Mouse (Mus musculus) forebrain, embryonic 10.5 days (tissue): ENCODE data around the gene Gabrp. TPM values are rescaled to one million over a fixed set of nuclear protein-coding genes. Genes with fewer than 3 reads are reported as not detected.

Source experiments
- DNase-seq: peaks from one replicate; pipeline ENCODE4 v3.0.0-alpha.2; 2017; ENCODE audit warnings: low spot score; ENCODE audit errors: extremely low spot score
- H3K27ac ChIP-seq: fragments of 300-500 bp; sonication (generic); 2 replicates; pipeline ENCODE4 v1.5.1; 2016; ENCODE audit warnings: mild to moderate bottlenecking
- H3K27me3 ChIP-seq: fragments of 300-500 bp; sonication (generic); 2 replicates; pipeline ENCODE4 v1.6.1; 2016; ENCODE audit warnings: mild to moderate bottlenecking; ENCODE audit not compliant: poor library complexity, severe bottlenecking
- H3K36me3 ChIP-seq: fragments of 300-500 bp; sonication (generic); replicated peaks from 2 replicates; pipeline ENCODE4 v1.6.1; 2016; ENCODE audit warnings: mild to moderate bottlenecking, moderate library complexity
- H3K4me1 ChIP-seq: fragments of 300-500 bp; sonication (generic); 2 replicates; pipeline ENCODE4 v1.6.1; 2016
- H3K4me3 ChIP-seq: fragments of 300-500 bp; sonication (generic); 2 replicates; pipeline ENCODE4 v1.5.1; 2016; ENCODE audit warnings: mild to moderate bottlenecking, moderate library complexity
- H3K9me3 ChIP-seq: fragments of 300-500 bp; sonication (generic); 2 replicates; pipeline ENCODE4 v1.6.1; 2016; ENCODE audit warnings: mild to moderate bottlenecking, moderate library complexity
- WGBS: fragments of 180-500 bp; shearing (Covaris S2); methylation state at CpG from one replicate; pipeline ENCODE4 v1.1.7; 2016; 5-methylcytosine and 5-hydroxymethylcytosine counted together
- polyA plus RNA-seq: library from polyadenylated mRNA; unstranded; fragments of >200 nt; fragmentation: Nextera tagmentation; extraction: Ambion mirVana; gene quantifications from 2 replicates; pipeline ENCODE4 v1.2.1, GENCODE M21; 2016

Gene Gabrp
- polyA plus RNA-seq, 1 experiment from 2014 or later: 1.6 TPM

GRCm38 (mm10) chr11:33563921-33564320 lies 14.8 kb downstream of the Gabrp start:
- 91% methylated on average over 2 of the region's 2 CpGs for WGBS
- Histone ChIP-seq H3K36me3 (no peaks in the 10 kb centered on the region), H3K27me3 (no peaks in the 10 kb centered on the region), H3K4me1 (no peaks in the 10 kb centered on the region), H3K9me3 (0 out of 2 replicates have a peak, but pooled peaks cover 2% of the 10 kb centered on the region), H3K4me3 (no peak overlapping the region), H3K27ac (no peak overlapping the region)
- DNase-seq: no peak

GRCm38 (mm10) chr11:33554123-33554522 lies 24.6 kb downstream of the Gabrp start:
- DNase-seq: no peak
- no peaks in the 10 kb centered on the region for H3K4me1 ChIP-seq
- no peaks in the 10 kb centered on the region for H3K27me3 ChIP-seq
- H3K4me3 ChIP-seq: no peak overlapping the region
- H3K9me3 ChIP-seq: no peaks in the 10 kb centered on the region
- 85% methylated on average over 8 of the region's 8 CpGs for WGBS
- no peak overlapping the region for H3K27ac ChIP-seq
- no peaks in the 10 kb centered on the region for H3K36me3 ChIP-seq

GRCm38 (mm10) chr11:33550861-33551560 lies 27.7 kb downstream of the Gabrp start:
- H3K9me3 ChIP-seq: no peaks in the 10 kb centered on the region
- no peak for DNase-seq
- no peaks in the 10 kb centered on the region for H3K36me3 ChIP-seq
- H3K27ac ChIP-seq: no peak overlapping the region
- 83% methylated on average over 14 of the region's 14 CpGs for WGBS
- H3K4me1 ChIP-seq: no peaks in the 10 kb centered on the region
- no peaks in the 10 kb centered on the region for H3K27me3 ChIP-seq
- H3K4me3 ChIP-seq: no peak overlapping the region

- H3K4me3 ChIP-seq: no peak overlapping the region
- no peaks in the 10 kb centered on the region for H3K27me3 ChIP-seq
- DNase-seq: no peak
- H3K9me3 ChIP-seq: no peaks in the 10 kb centered on the region
- no peaks in the 10 kb centered on the region for H3K36me3 ChIP-seq
- WGBS: 98% methylated on average over 2 of the region's 2 CpGs
- no peak overlapping the region for H3K27ac ChIP-seq
- no peaks in the 10 kb centered on the region for H3K4me1 ChIP-seq
Observed at GRCm38 (mm10) chr11:33547386-33547785, 31.4 kb downstream of the Gabrp start.

GRCm38 (mm10) chr11:33544945-33545344 lies 33.8 kb downstream of the Gabrp start:
- Histone ChIP-seq H3K4me1 (no peaks in the 10 kb centered on the region), H3K9me3 (no peaks in the 10 kb centered on the region), H3K36me3 (no peaks in the 10 kb centered on the region), H3K4me3 (no peak overlapping the region), H3K27me3 (no peaks in the 10 kb centered on the region), H3K27ac (no peak overlapping the region)
- DNase-seq: no peak
- 91% methylated on average over 2 of the region's 2 CpGs for WGBS

- no peaks in the 10 kb centered on the region for H3K4me1 ChIP-seq
- no peak overlapping the region for H3K4me3 ChIP-seq
- H3K9me3 ChIP-seq: no peaks in the 10 kb centered on the region
- H3K27me3 ChIP-seq: no peaks in the 10 kb centered on the region
- H3K27ac ChIP-seq: no peak overlapping the region
- DNase-seq: no peak
- H3K36me3 ChIP-seq: no peaks in the 10 kb centered on the region
- 74% methylated on average over 11 of the region's 11 CpGs for WGBS
Observed at GRCm38 (mm10) chr11:33544121-33544520, 34.6 kb downstream of the Gabrp start.

GRCm38 (mm10) chr11:33537390-33538125 lies 41.2 kb downstream of the Gabrp start:
- WGBS: 47% methylated on average over 5 of the region's 5 CpGs

GRCm38 (mm10) chr11:33536636-33537035 lies 42.1 kb downstream of the Gabrp start:
- no peak for DNase-seq
- WGBS: 91% methylated on average over 3 of the region's 3 CpGs
- Histone ChIP-seq H3K27ac (no peak overlapping the region), H3K27me3 (no peaks in the 10 kb centered on the region), H3K36me3 (no peaks in the 10 kb centered on the region), H3K4me3 (no peak overlapping the region), H3K9me3 (no peaks in the 10 kb centered on the region), H3K4me1 (peaks cover 3% of the 10 kb centered on the region; the same call in 1 of the 2 replicates)

More at GRCm38 (mm10) chr11:33537390-33538125, 41.2 kb downstream of the Gabrp start:
- no peaks in the 10 kb centered on the region for H3K27me3 ChIP-seq
- H3K9me3 ChIP-seq: no peaks in the 10 kb centered on the region
- no peak for DNase-seq
- no peaks in the 10 kb centered on the region for H3K36me3 ChIP-seq
- no peak overlapping the region for H3K27ac ChIP-seq
- H3K4me3 ChIP-seq: no peak overlapping the region
- H3K4me1 ChIP-seq: peaks cover 3% of the 10 kb centered on the region; the same call in 1 of the 2 replicates

GRCm38 (mm10) chr11:33534541-33534940 lies 44.2 kb downstream of the Gabrp start:
- no peak overlapping the region for H3K27ac ChIP-seq
- no peak overlapping the region for H3K4me3 ChIP-seq
- H3K4me1 ChIP-seq: peaks cover 3% of the 10 kb centered on the region; the same call in 1 of the 2 replicates
- no peaks in the 10 kb centered on the region for H3K36me3 ChIP-seq
- no peaks in the 10 kb centered on the region for H3K9me3 ChIP-seq
- DNase-seq: no peak
- no peaks in the 10 kb centered on the region for H3K27me3 ChIP-seq
- WGBS: 90% methylated on average over 4 of the region's 4 CpGs

- H3K4me3 ChIP-seq: no peak overlapping the region
- 71% methylated on average over 3 of the region's 3 CpGs for WGBS
- H3K27me3 ChIP-seq: no peaks in the 10 kb centered on the region
- no peaks in the 10 kb centered on the region for H3K36me3 ChIP-seq
- peaks cover 3% of the 10 kb centered on the region; the same call in 1 of the 2 replicates for H3K4me1 ChIP-seq
- DNase-seq: no peak
- H3K9me3 ChIP-seq: no peaks in the 10 kb centered on the region
- no peak overlapping the region for H3K27ac ChIP-seq
Observed at GRCm38 (mm10) chr11:33533577-33533976, 45.2 kb downstream of the Gabrp start.

GRCm38 (mm10) chr11:33529576-33529975 lies 49.2 kb downstream of the Gabrp start:
- Histone ChIP-seq H3K4me3 (no peak overlapping the region), H3K27ac (no peak overlapping the region), H3K27me3 (no peaks in the 10 kb centered on the region), H3K4me1 (no peaks in the 10 kb centered on the region), H3K36me3 (no peaks in the 10 kb centered on the region), H3K9me3 (no peaks in the 10 kb centered on the region)
- DNase-seq: no peak
- 75% methylated on average over 2 of the region's 2 CpGs for WGBS

GRCm38 (mm10) chr11:33513376-33513991 lies 65.3 kb downstream of the Gabrp start, which contains the start of gene Ranbp17:
TSS of gene Ranbp17 (minus strand) at chr11:33513746.
- Histone ChIP-seq H3K9me3 (peaks cover 9% of the 10 kb centered on the region; the same call in 1 of the 2 replicates), H3K4me1 (peaks cover 6% of the 10 kb centered on the region), H3K27ac (peak within 1 kb of the TSS; percentile 96), H3K36me3 (no peaks in the 10 kb centered on the region), H3K27me3 (no peaks in the 10 kb centered on the region), H3K4me3 (peak within 1 kb of the TSS; percentile 79)
- DNase-seq: peak; percentile 75
- WGBS: 1% methylated on average over 66 of the region's 72 CpGs
